Mouse (Mus musculus): ENCODE data around the gene Cdc42ep3. TPM values are rescaled to one million over a fixed set of nuclear protein-coding genes. Genes with fewer than 3 reads are reported as not detected.

Gene Cdc42ep3
- total RNA-seq, 1 experiment: 13.7 TPM

DNA sequence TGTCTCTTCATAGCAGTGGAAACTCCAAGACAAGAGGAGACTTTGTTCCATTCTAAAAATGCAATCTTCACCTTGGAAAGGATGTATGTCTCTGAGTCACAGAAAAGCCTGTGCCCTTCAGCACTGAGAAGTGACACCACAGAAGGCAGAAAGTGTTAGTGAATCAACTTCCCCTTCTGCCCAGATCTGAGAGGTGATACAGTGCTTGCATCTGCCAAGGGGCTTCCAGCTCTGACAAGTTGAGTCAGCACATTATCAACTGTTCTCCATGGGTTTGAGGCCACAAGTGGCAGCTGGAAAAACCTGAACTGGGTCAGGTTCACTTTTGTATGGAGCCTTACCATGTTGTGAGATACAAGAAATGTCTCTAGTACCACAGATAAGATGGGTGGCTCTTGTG is 55.9 kb downstream of the Cdc42ep3 start:
- H3K36me3 ChIP-seq (ENCODE audit: control insufficient read depth, insufficient read depth, low read length, poor library complexity, severe bottlenecking): no peaks in the 10 kb centered on the region
- DNase-seq (ENCODE audit: low read depth, low spot score): no peak
- H3K9me3 ChIP-seq (ENCODE audit: control insufficient read depth, insufficient read depth, low read depth, low read length): no peaks in the 10 kb centered on the region
- no peak overlapping the region for H3K4me3 ChIP-seq (ENCODE audit: insufficient read depth in 1 of 2, low read depth in 1 of 2, low read length in 2 of 2, poor library complexity in 1 of 2, severe bottlenecking in 1 of 2)
- H3K4me1 ChIP-seq (ENCODE audit: control insufficient read depth in 2 of 2, insufficient read depth in 2 of 2, low read length in 2 of 2, poor library complexity in 1 of 2): no peaks in the 10 kb centered on the region
- H3K27ac ChIP-seq (ENCODE audit: insufficient read depth, low read depth, low read length, poor library complexity, severe bottlenecking): no peak overlapping the region
- no peak overlapping the region for H3K9ac ChIP-seq (ENCODE audit: insufficient read depth, low read depth, low read length, poor library complexity, severe bottlenecking)
- TF ChIP-seq HCFC1 (IDR thresholded peaks at IDR 0.05; ENCODE audit: borderline replicate concordance, insufficient read depth, low read length) (no peak), ZNF384 (IDR thresholded peaks at IDR 0.05; ENCODE audit: low read depth, low read length) (no peak), ZC3H11A (IDR thresholded peaks at IDR 0.05; ENCODE audit: borderline replicate concordance, low read depth, low read length) (no peak), MAFK (IDR thresholded peaks at IDR 0.05; ENCODE audit: insufficient read depth, low read depth, low read length) (no peak), CHD2 (IDR thresholded peaks at IDR 0.05; ENCODE audit: low read depth, low read length) (no peak)
- in situ Hi-C loops (cut with MboI; ENCODE audit: low sequenced_read_pairs in 2 of 2, unreplicated experiment in 2 of 2): no loop called here

DNA sequence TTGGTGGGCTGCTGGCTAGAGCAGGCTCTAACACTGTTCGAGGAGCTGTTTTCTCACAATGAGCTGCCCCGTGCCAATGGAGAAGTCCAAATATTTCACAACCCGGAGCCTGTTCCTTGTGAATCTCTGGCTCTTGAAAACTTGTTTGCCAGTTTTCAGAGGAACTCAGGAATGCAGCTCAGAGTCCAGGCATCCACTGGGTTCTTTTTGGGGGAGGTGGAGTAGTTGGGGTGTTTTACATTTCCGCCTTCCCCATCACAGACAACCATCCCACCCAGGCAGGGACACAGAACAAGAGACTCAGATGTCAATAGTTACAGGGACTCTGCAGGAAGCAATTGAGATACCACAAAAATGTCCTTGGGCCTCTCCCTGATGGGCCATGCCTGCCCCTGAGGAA is 59.0 kb downstream of the Cdc42ep3 start:
- in situ Hi-C loops (cut with MboI; ENCODE audit: low sequenced_read_pairs in 2 of 2, unreplicated experiment in 2 of 2): no loop called here
- no peak for DNase-seq (ENCODE audit: low read depth, low spot score)
- H3K27ac ChIP-seq (ENCODE audit: insufficient read depth, low read depth, low read length, poor library complexity, severe bottlenecking): no peak overlapping the region

DNA sequence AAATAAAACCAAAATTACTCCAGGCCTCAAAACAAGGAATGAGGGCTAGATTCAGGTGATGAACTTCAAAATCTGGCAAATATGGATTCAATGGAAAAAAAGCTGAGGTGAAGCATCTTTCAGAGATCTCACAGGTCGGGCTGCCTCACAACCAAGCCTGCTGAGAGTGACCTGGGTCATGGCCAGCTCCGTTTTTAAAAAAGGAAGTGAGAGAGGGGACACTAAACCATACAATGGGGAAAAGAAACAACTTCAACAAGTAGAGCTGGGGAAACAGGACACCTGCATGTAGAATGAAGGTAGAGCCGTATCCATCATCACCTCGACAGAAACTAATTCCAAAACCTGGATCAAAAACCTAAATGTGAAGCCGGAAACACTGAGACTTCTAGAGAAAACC is 63.2 kb downstream of the Cdc42ep3 start:
- no peaks in the 10 kb centered on the region for H3K36me3 ChIP-seq (ENCODE audit: control insufficient read depth, insufficient read depth, low read length, poor library complexity, severe bottlenecking)
- no peak overlapping the region for H3K27ac ChIP-seq (ENCODE audit: insufficient read depth, low read depth, low read length, poor library complexity, severe bottlenecking)
- DNase-seq (ENCODE audit: low read depth, low spot score): no peak
- TF ChIP-seq ZC3H11A (IDR thresholded peaks at IDR 0.05; ENCODE audit: borderline replicate concordance, low read depth, low read length) (no peak), CHD2 (IDR thresholded peaks at IDR 0.05; ENCODE audit: low read depth, low read length) (no peak), ZNF384 (IDR thresholded peaks at IDR 0.05; ENCODE audit: low read depth, low read length) (no peak), HCFC1 (IDR thresholded peaks at IDR 0.05; ENCODE audit: borderline replicate concordance, insufficient read depth, low read length) (no peak), MAFK (IDR thresholded peaks at IDR 0.05; ENCODE audit: insufficient read depth, low read depth, low read length) (no peak)
- H3K9me3 ChIP-seq (ENCODE audit: control insufficient read depth, insufficient read depth, low read depth, low read length): no peaks in the 10 kb centered on the region
- H3K9ac ChIP-seq (ENCODE audit: insufficient read depth, low read depth, low read length, poor library complexity, severe bottlenecking): no peak overlapping the region
- no peaks in the 10 kb centered on the region for H3K4me1 ChIP-seq (ENCODE audit: control insufficient read depth in 2 of 2, insufficient read depth in 2 of 2, low read length in 2 of 2, poor library complexity in 1 of 2)
- in situ Hi-C loops (cut with MboI; ENCODE audit: low sequenced_read_pairs in 2 of 2, unreplicated experiment in 2 of 2): no loop called here
- no peak overlapping the region for H3K4me3 ChIP-seq (ENCODE audit: insufficient read depth in 1 of 2, low read depth in 1 of 2, low read length in 2 of 2, poor library complexity in 1 of 2, severe bottlenecking in 1 of 2)

More for the DNA sequence above, 59.0 kb downstream of the Cdc42ep3 start:
- Histone ChIP-seq H3K9me3 (ENCODE audit: control insufficient read depth, insufficient read depth, low read depth, low read length) (no peaks in the 10 kb centered on the region), H3K4me1 (ENCODE audit: control insufficient read depth in 2 of 2, insufficient read depth in 2 of 2, low read length in 2 of 2, poor library complexity in 1 of 2) (no peaks in the 10 kb centered on the region), H3K4me3 (ENCODE audit: insufficient read depth in 1 of 2, low read depth in 1 of 2, low read length in 2 of 2, poor library complexity in 1 of 2, severe bottlenecking in 1 of 2) (no peak overlapping the region), H3K36me3 (ENCODE audit: control insufficient read depth, insufficient read depth, low read length, poor library complexity, severe bottlenecking) (no peaks in the 10 kb centered on the region), H3K9ac (ENCODE audit: insufficient read depth, low read depth, low read length, poor library complexity, severe bottlenecking) (no peak overlapping the region)
- TF ChIP-seq ZC3H11A (IDR thresholded peaks at IDR 0.05; ENCODE audit: borderline replicate concordance, low read depth, low read length): no peak
- no peak for TF ChIP-seq HCFC1 (IDR thresholded peaks at IDR 0.05; ENCODE audit: borderline replicate concordance, insufficient read depth, low read length)
- TF ChIP-seq ZNF384 (IDR thresholded peaks at IDR 0.05; ENCODE audit: low read depth, low read length): no peak
- TF ChIP-seq CHD2 (IDR thresholded peaks at IDR 0.05; ENCODE audit: low read depth, low read length): no peak
- TF ChIP-seq MAFK (IDR thresholded peaks at IDR 0.05; ENCODE audit: insufficient read depth, low read depth, low read length): no peak

DNA sequence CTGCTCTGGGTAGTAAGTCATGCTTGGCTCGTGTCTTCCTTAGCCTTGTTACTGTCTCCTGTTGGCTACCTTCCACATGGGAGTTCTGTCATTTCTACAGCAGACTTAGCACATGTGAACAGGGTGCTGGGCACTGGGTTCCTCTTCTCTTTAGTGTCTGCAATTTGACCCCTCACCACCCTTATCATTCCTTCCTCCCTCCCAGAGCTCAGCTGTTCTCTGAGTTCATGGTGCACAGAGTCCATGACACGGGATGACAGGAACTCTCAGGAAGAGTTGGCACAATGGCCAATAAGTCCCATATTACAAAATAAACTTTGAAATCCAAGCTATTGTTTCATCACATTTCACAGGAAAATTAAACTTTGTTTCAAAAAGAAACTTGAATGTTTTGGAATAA is 64.2 kb downstream of the Cdc42ep3 start:
- H3K9me3 ChIP-seq (ENCODE audit: control insufficient read depth, insufficient read depth, low read depth, low read length): no peaks in the 10 kb centered on the region
- in situ Hi-C loops (cut with MboI; ENCODE audit: low sequenced_read_pairs in 2 of 2, unreplicated experiment in 2 of 2): no loop called here
- H3K27ac ChIP-seq (ENCODE audit: insufficient read depth, low read depth, low read length, poor library complexity, severe bottlenecking): no peak overlapping the region
- TF ChIP-seq ZC3H11A (IDR thresholded peaks at IDR 0.05; ENCODE audit: borderline replicate concordance, low read depth, low read length) (no peak), ZNF384 (IDR thresholded peaks at IDR 0.05; ENCODE audit: low read depth, low read length) (no peak), HCFC1 (IDR thresholded peaks at IDR 0.05; ENCODE audit: borderline replicate concordance, insufficient read depth, low read length) (no peak), MAFK (IDR thresholded peaks at IDR 0.05; ENCODE audit: insufficient read depth, low read depth, low read length) (no peak), CHD2 (IDR thresholded peaks at IDR 0.05; ENCODE audit: low read depth, low read length) (no peak)
- no peak overlapping the region for H3K9ac ChIP-seq (ENCODE audit: insufficient read depth, low read depth, low read length, poor library complexity, severe bottlenecking)
- DNase-seq (ENCODE audit: low read depth, low spot score): no peak
- H3K4me3 ChIP-seq (ENCODE audit: insufficient read depth in 1 of 2, low read depth in 1 of 2, low read length in 2 of 2, poor library complexity in 1 of 2, severe bottlenecking in 1 of 2): no peak overlapping the region
- H3K36me3 ChIP-seq (ENCODE audit: control insufficient read depth, insufficient read depth, low read length, poor library complexity, severe bottlenecking): no peaks in the 10 kb centered on the region
- no peaks in the 10 kb centered on the region for H3K4me1 ChIP-seq (ENCODE audit: control insufficient read depth in 2 of 2, insufficient read depth in 2 of 2, low read length in 2 of 2, poor library complexity in 1 of 2)

DNA sequence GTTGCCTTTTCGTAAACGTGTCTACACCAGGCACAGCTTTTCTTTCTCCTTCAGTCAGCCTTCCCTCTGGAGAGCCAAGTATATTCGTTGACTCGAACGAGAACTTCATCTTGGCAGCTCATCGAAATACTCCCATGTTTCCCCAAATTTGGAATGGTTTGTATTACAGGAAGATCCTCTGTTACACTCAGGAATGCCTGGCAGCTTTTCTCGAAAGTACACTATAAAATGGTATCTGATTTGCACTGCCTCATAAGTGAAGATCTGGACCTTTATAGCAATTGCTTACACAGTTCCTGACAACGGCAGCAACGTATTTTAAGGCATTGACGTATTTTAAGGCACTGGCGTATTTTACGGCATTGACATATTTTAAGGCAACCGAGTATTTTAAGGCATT is 67.6 kb downstream of the Cdc42ep3 start:
- in situ Hi-C loops (cut with MboI; ENCODE audit: low sequenced_read_pairs in 2 of 2, unreplicated experiment in 2 of 2): no loop called here
- H3K27ac ChIP-seq (ENCODE audit: insufficient read depth, low read depth, low read length, poor library complexity, severe bottlenecking): no peak overlapping the region
- no peaks in the 10 kb centered on the region for H3K4me1 ChIP-seq (ENCODE audit: control insufficient read depth in 2 of 2, insufficient read depth in 2 of 2, low read length in 2 of 2, poor library complexity in 1 of 2)

More for the DNA sequence above, 67.6 kb downstream of the Cdc42ep3 start:
- DNase-seq (ENCODE audit: low read depth, low spot score): no peak
- Histone ChIP-seq H3K9ac (ENCODE audit: insufficient read depth, low read depth, low read length, poor library complexity, severe bottlenecking) (no peak overlapping the region), H3K9me3 (ENCODE audit: control insufficient read depth, insufficient read depth, low read depth, low read length) (no peaks in the 10 kb centered on the region), H3K36me3 (ENCODE audit: control insufficient read depth, insufficient read depth, low read length, poor library complexity, severe bottlenecking) (no peaks in the 10 kb centered on the region), H3K4me3 (ENCODE audit: insufficient read depth in 1 of 2, low read depth in 1 of 2, low read length in 2 of 2, poor library complexity in 1 of 2, severe bottlenecking in 1 of 2) (no peak overlapping the region)
- TF ChIP-seq HCFC1 (IDR thresholded peaks at IDR 0.05; ENCODE audit: borderline replicate concordance, insufficient read depth, low read length) (no peak), MAFK (IDR thresholded peaks at IDR 0.05; ENCODE audit: insufficient read depth, low read depth, low read length) (no peak), CHD2 (IDR thresholded peaks at IDR 0.05; ENCODE audit: low read depth, low read length) (no peak), ZC3H11A (IDR thresholded peaks at IDR 0.05; ENCODE audit: borderline replicate concordance, low read depth, low read length) (no peak), ZNF384 (IDR thresholded peaks at IDR 0.05; ENCODE audit: low read depth, low read length) (no peak)
